Comparison of ENCODE assay signal across 22 mouse cellular contexts in the genomic region with DNA sequence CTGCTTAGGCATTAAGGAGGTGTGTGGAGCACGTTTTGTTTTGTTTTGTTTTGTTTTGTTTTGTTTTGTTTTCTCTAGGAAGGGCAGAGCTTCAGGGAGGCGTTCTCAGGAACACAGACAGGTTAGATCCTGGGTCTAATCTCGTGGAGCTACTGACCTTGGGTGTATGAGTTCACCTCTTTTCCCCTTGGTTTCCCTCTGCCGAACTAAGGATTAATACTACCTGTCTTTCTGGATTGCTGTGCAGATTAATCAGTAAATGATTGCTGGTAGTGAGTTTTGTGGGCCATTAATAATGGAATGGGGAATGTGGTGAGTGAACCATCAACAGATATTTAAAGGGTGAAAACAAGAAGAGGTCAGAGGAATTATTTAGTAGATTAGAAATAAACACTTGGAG. TPM values are rescaled to one million over a fixed set of nuclear protein-coding genes. Genes with fewer than 3 reads are reported as not detected.
DNase-seq lines count a peak whose midpoint lies in the region; ATAC-seq and TF ChIP-seq lines count a peak whose summit lies in the region.
"Had no signal": no experiment of that assay in that cellular context is flagged by ENCODE, and none has a peak within 500 bp of the region (broad histone marks: within the 10 kb centered on the region; RNA-seq: fewer than 3 reads in every experiment).

No protein-coding gene starts in this region.

- no peak for TF ChIP-seq CTCF in layer of hippocampus, adult 2 months (conservative IDR thresholded peaks at IDR 0.05)

- no peak overlapping the region for H3K4me3 ChIP-seq in intestine, embryonic 14.5 days (ENCODE audit: low read depth, low read length)
- H3K4me3 ChIP-seq in intestine, embryonic 15.5 days (replicated peaks), result no peak overlapping the region
- no peak overlapping the region for H3K4me3 ChIP-seq in kidney, embryonic 15.5 days (replicated peaks)
- peak overlapping the region; percentile 22; the same call in 1 of the 2 replicates for H3K4me3 ChIP-seq in layer of hippocampus, adult 2 months
- H3K4me3 ChIP-seq: forebrain, embryonic 10.5 days; forebrain, embryonic 13.5 days; gastrocnemius, adult 2 months; heart, embryonic 13.5 days had no signal

- no peaks in the 10 kb centered on the region for H3K27me3 ChIP-seq in intestine, embryonic 14.5 days (replicated peaks; ENCODE audit: control insufficient read depth, insufficient read depth, low read length)
- no peaks in the 10 kb centered on the region for H3K27me3 ChIP-seq in intestine, embryonic 15.5 days (replicated peaks)
- H3K27me3 ChIP-seq in kidney, embryonic 15.5 days, result 0 out of 2 replicates have a peak, but pooled peaks cover 4% of the 10 kb centered on the region
- H3K27me3 ChIP-seq: CH12.LX; forebrain, embryonic 13.5 days; heart, embryonic 13.5 days had no signal

- no peak for ATAC-seq in intestine, embryonic 14.5 days (replicated peaks; ENCODE audit: low FRiP score, low TSS enrichment, low read depth)
- no peak for ATAC-seq in intestine, embryonic 15.5 days
- ATAC-seq in kidney, embryonic 15.5 days (replicated peaks; ENCODE audit: low FRiP score), result peak; percentile 35

- no peaks in the 10 kb centered on the region for H3K9me3 ChIP-seq in intestine, embryonic 14.5 days (ENCODE audit: control insufficient read depth, low read length)
- no peaks in the 10 kb centered on the region for H3K9me3 ChIP-seq in intestine, embryonic 15.5 days
- no peaks in the 10 kb centered on the region for H3K9me3 ChIP-seq in kidney, embryonic 15.5 days (replicated peaks)
- H3K9me3 ChIP-seq: forebrain, embryonic 10.5 days; forebrain, embryonic 13.5 days; heart, embryonic 13.5 days had no signal

- 57% methylated on average over 4 of the region's 4 CpGs for whole genome bisulfite sequencing in intestine, embryonic 14.5 days
- 62% methylated on average over 4 of the region's 4 CpGs for WGBS in intestine, embryonic 15.5 days
- WGBS in kidney, embryonic 15.5 days, result 24% methylated on average over 4 of the region's 4 CpGs

- H3K36me3 ChIP-seq in intestine, embryonic 14.5 days (ENCODE audit: control insufficient read depth, insufficient read depth, low read length), result peaks cover 9% of the 10 kb centered on the region; the same call in 1 of the 2 replicates
- no peaks in the 10 kb centered on the region for H3K36me3 ChIP-seq in intestine, embryonic 15.5 days
- H3K36me3 ChIP-seq in kidney, embryonic 15.5 days, result no peaks in the 10 kb centered on the region
- H3K36me3 ChIP-seq: G1E had no signal

- H3K4me2 ChIP-seq in intestine, embryonic 14.5 days (ENCODE audit: low read length), result no peak overlapping the region
- no peak overlapping the region for H3K4me2 ChIP-seq in intestine, embryonic 15.5 days (replicated peaks)
- no peak overlapping the region for H3K4me2 ChIP-seq in kidney, embryonic 15.5 days
- H3K4me2 ChIP-seq: forebrain, embryonic 13.5 days; heart, embryonic 13.5 days; hindbrain, embryonic 14.5 days had no signal

- no peaks in the 10 kb centered on the region for H3K4me1 ChIP-seq in intestine, embryonic 14.5 days (replicated peaks; ENCODE audit: control insufficient read depth, insufficient read depth, low read length)
- H3K4me1 ChIP-seq in intestine, embryonic 15.5 days (replicated peaks), result no peaks in the 10 kb centered on the region
- peaks cover 32% of the 10 kb centered on the region for H3K4me1 ChIP-seq in kidney, embryonic 15.5 days

- no peak overlapping the region for H3K27ac ChIP-seq in intestine, embryonic 14.5 days (ENCODE audit: low read depth)
- no peak overlapping the region for H3K27ac ChIP-seq in intestine, embryonic 15.5 days
- H3K27ac ChIP-seq in kidney, embryonic 15.5 days, result peak overlapping the region; percentile 46; the same call in 1 of the 2 replicates
- H3K27ac ChIP-seq in layer of hippocampus, adult 2 months, result peak overlapping the region; percentile 89
- H3K27ac ChIP-seq: forebrain, embryonic 13.5 days; gastrocnemius, adult 2 months; heart, embryonic 13.5 days; hindbrain, embryonic 14.5 days had no signal

- H3K9ac ChIP-seq in intestine, embryonic 14.5 days (ENCODE audit: low read length), result no peak overlapping the region
- no peak overlapping the region for H3K9ac ChIP-seq in intestine, embryonic 15.5 days
- H3K9ac ChIP-seq in kidney, embryonic 15.5 days, result no peak overlapping the region
- H3K9ac ChIP-seq: forebrain, embryonic 13.5 days; heart, embryonic 13.5 days; hindbrain, embryonic 14.5 days had no signal

- peak; percentile 33 for DNase-seq in intestine, embryonic 14.5 days (ENCODE audit: low spot score)
- no peak for DNase-seq in kidney, postnatal 14 days
- DNase-seq in layer of hippocampus, adult 2 months (ENCODE audit: low spot score in 2 of 2), result no peak
- DNase-seq in layer of hippocampus, postnatal 10 days (ENCODE audit: low spot score in 2 of 2), result no peak
- DNase-seq in frontal cortex, postnatal 36 days (ENCODE audit: low spot score in 2 of 2), result no peak
- DNase-seq: adrenal gland, postnatal 10 days; adrenal gland, postnatal 36 days; B cell, adult 2 months; cerebellum, adult 18-20 months; cerebellum, adult 9-10 months; gastrocnemius, adult 2 months; gastrocnemius, postnatal 14 days; heart, postnatal 14 days; heart, postnatal 4 days had no signal

RNA-seq across cellular contexts. Expression of gene Mpped2, which starts 53.8 kb away (rescaled TPM):
- 45.6 and 54.7 TPM in 2 replicates for polyA plus RNA-seq in intestine, embryonic 14.5 days (2014; fragmentation: Nextera tagmentation; extraction: Ambion mirVana)
- polyA plus RNA-seq in intestine, embryonic 15.5 days (2015; fragmentation: Nextera tagmentation; extraction: Ambion mirVana), result 27.5 and 28.6 TPM in 2 replicates
- 29.5 and 30.0 TPM in 2 replicates for polyA plus RNA-seq in kidney, embryonic 15.5 days (2015; fragmentation: Nextera tagmentation; extraction: Ambion mirVana)
- 10 to 100 TPM; 36.9 to 42.7 TPM for total RNA-seq in layer of hippocampus, adult 2 months (2021)
- total RNA-seq in layer of hippocampus, postnatal 10 days (2021), result 10 to 100 TPM; 40.8 to 46.8 TPM
- total RNA-seq: CH12.LX had no signal
- polyA plus RNA-seq: G1E had no signal

Comparison
In these comparisons a context has a peak if more than half of its experiments do, and no peak if none do; other contexts are left out.
1. H3K27ac ChIP-seq: peak in kidney, embryonic 15.5 days (single experiment) and layer of hippocampus, adult 2 months (single experiment); none in intestine, embryonic 14.5 days (single experiment) and intestine, embryonic 15.5 days (single experiment).